Mouse (Mus musculus) lung, adult 2 months (tissue): ENCODE measurements at regions not wholly inside any gene's neighbourhood (a gene's known extent, or its start where the extent isn't known, plus 50 kb on each side); places are given as distances from the start of the nearest gene placed in this dataset.

Source experiments
- CTCF ChIP-seq: fragments of 200-500 bp; IDR thresholded peaks from 2 replicates; pipeline ENCODE4 v1.5.1; 2011; ENCODE audit warnings: mild to moderate bottlenecking, low read length, control low read depth; ENCODE audit not compliant: insufficient read depth
- POLR2A ChIP-seq: fragments of 200-500 bp; IDR thresholded peaks from 2 replicates; pipeline ENCODE4 v1.6.1; 2011; ENCODE audit warnings: low read depth, mild to moderate bottlenecking, control low read depth, low read length, borderline replicate concordance; ENCODE audit errors: extremely low read depth

DNA sequence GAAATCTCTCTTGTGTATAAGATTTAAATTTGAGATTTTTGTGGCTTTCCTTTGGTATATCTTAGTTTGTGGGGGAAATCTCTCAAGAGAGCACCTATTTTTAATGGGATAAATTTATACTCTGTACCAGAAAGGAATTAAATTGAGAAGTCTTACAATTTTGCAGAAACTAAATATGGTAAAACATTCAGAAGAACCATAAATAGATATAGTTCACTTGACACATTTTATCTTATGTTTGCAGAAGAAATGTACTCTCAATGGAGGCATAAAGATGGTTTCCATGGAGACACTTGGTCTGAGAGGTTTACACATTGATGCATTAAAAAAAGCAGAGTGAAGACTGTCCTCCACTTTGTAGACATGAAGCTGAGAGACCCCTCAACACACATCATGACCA is 86.9 kb downstream of the Ndufa10 start:
- no peak for TF ChIP-seq POLR2A
- no peak for TF ChIP-seq CTCF
